Mouse (Mus musculus): ENCODE results near the gene Ppp1r32. TPM values are rescaled to one million over a fixed set of nuclear protein-coding genes. Genes with fewer than 3 reads are reported as not detected.

The Ppp1r32 gene
- total and polyA plus RNA-seq, 2 experiments from 2014 or later, result 5.1 to 6.0 TPM

DNA sequence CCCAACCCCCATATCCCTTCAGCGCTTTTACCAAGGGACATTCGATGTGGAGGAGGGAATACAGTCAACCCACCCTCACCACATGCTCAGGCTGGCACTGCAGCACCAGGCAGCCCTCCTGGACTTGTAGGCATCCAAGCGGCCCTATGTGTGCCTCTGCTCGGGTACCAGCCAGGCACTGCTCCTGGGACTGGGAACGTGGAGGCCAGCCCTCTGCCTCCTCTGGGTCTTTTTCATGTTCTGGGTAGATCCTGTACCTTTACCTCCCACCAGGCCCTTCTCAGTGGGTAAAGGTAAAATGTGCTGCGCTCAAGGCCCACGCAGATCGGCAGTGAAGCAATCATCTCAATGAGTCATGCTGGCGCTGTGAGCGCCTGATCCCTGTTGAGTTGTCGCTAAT lies 22.8 kb downstream of the Ppp1r32 start:
- Histone ChIP-seq H3K4me2 (ENCODE audit: low read depth) (no peak overlapping the region), H3K9ac (no peak overlapping the region), H3K9me3 (ENCODE audit: low read length) (no peaks in the 10 kb centered on the region), H3K4me1 (ENCODE audit: insufficient read depth) (no peaks in the 10 kb centered on the region), H3K4me3 (ENCODE audit: low read depth, low read length) (no peak overlapping the region), H3K27ac (ENCODE audit: low read depth, low read length) (no peak overlapping the region), H3K27me3 (ENCODE audit: insufficient read depth, low read length) (peaks cover 41% of the 10 kb centered on the region), H3K36me3 (ENCODE audit: insufficient read depth) (no peaks in the 10 kb centered on the region)
- DNase-seq (no peak), ATAC-seq (no peak)
- WGBS, result 52% methylated on average over 11 of the region's 11 CpGs
- no peak for TF ChIP-seq CTCF (IDR thresholded peaks at IDR 0.05; ENCODE audit: low read depth)

DNA sequence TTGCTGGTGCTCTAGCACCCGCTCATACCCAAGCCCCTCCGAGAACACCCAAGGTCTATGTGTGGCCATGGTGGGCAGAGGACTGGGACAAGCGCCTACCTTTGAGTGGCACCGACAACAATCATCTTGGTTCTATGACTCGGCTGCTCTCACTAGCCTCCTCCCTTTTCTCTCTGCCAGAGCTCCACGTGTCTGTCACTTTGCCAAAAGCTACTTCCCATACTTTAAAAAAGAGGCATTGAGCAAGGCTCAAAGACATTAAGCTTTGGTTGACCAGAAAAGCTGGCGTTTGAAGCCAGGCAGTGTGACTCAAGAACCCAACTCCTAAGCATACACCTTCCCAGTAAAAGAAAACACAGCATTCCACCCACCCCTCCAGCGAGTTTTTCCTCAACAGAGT lies 24.6 kb downstream of the Ppp1r32 start:
- 12% methylated on average over 8 of the region's 8 CpGs for WGBS
- peak overlapping the region; percentile 51; the same call in 1 of the 2 replicates for H3K4me3 ChIP-seq (ENCODE audit: low read depth, low read length)

DNA sequence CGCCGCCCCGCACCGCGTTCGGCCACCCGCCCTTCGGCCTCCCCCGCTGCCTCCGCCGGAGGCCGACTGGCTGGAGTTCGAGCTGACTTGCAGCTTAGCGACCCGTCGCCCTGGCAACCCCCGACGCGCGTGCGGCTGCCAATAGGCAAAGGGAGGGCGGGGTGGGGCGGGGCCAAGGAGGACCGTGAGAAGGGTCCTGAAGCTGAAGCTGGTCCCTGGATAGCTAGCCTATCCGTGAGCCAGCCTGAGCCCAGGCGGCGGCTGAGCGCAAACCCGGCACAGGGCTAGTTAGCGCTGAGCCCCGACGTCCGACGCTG lies 25.3 kb downstream of the Ppp1r32 start:
- Histone ChIP-seq H3K4me3 (ENCODE audit: low read depth, low read length) (peak overlapping the region; percentile 51), H3K27ac (ENCODE audit: low read depth, low read length) (peak overlapping the region; percentile 64; the same call in 1 of the 2 replicates), H3K36me3 (ENCODE audit: insufficient read depth) (no peaks in the 10 kb centered on the region), H3K9ac (peak overlapping the region; percentile 57), H3K4me1 (ENCODE audit: insufficient read depth) (no peaks in the 10 kb centered on the region), H3K9me3 (ENCODE audit: low read length) (no peaks in the 10 kb centered on the region), H3K4me2 (ENCODE audit: low read depth) (peak overlapping the region; percentile 73), H3K27me3 (ENCODE audit: insufficient read depth, low read length) (peaks cover 37% of the 10 kb centered on the region)
- peak; percentile 86 for ATAC-seq
- peak; percentile 86 for DNase-seq
- TF ChIP-seq CTCF (IDR thresholded peaks at IDR 0.05; ENCODE audit: low read depth), result no peak
- WGBS, result under 1% methylated on average over 28 of the region's 34 CpGs

More for the DNA sequence above, 24.6 kb downstream of the Ppp1r32 start:
- no peaks in the 10 kb centered on the region for H3K9me3 ChIP-seq (ENCODE audit: low read length)
- no peak for TF ChIP-seq CTCF (IDR thresholded peaks at IDR 0.05; ENCODE audit: low read depth)
- DNase-seq (peak; percentile 54), ATAC-seq (no peak)
- peak overlapping the region; percentile 73 for H3K4me2 ChIP-seq (ENCODE audit: low read depth)
- H3K27ac ChIP-seq (ENCODE audit: low read depth, low read length), result no peak overlapping the region
- no peaks in the 10 kb centered on the region for H3K4me1 ChIP-seq (ENCODE audit: insufficient read depth)
- H3K27me3 ChIP-seq (ENCODE audit: insufficient read depth, low read length), result peaks cover 41% of the 10 kb centered on the region
- no peaks in the 10 kb centered on the region for H3K36me3 ChIP-seq (ENCODE audit: insufficient read depth)
- H3K9ac ChIP-seq, result 0 out of 2 replicates have a peak overlapping the region, but pooled peaks have one; percentile 10

DNA sequence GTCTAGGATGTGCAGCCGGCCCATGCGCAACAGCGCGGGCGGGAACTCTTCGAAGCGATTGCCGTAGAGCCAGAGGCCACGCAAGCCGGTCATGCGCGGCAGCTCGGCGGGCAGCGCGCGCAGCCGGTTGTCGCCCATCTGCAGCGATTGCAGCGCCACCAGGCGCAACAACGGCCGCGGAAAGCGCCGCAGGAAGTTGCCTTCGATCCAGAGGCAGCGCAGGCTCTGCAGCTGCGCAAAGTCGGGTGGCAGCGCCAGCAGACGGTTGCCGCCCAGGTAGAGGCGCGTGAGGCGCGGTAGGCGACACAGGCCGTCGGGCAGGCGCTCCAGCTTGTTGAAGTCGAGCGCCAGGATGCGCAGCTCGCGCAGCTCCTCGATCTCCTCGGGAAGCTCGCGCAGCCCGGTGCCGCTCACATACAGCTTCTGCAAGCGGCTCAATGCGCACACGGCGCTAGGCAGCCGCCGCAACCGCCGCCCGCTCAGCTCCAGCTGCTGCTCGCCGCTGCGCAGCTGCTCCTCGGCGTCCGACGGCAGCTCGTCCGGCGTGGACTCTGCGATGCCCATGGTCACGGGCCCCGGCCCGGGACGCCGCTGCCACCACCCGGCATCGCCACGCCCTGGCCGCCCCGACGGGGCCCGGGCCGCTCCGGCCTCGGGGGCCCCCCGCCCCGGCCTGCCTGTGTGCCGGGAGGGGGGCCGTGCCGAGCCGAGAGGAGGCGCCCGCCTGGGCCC lies 25.8 kb downstream of the Ppp1r32 start, which contains the start of gene Lrrc10b:
TSS of gene Lrrc10b (minus strand) at position 722 of the 732 bp plus-strand sequence.
- peak within 1 kb of the TSS; percentile 57 for H3K9ac ChIP-seq
- TF ChIP-seq CTCF (IDR thresholded peaks at IDR 0.05; ENCODE audit: low read depth), result peak; percentile 77
- no peaks in the 10 kb centered on the region for H3K4me1 ChIP-seq (ENCODE audit: insufficient read depth)
- ATAC-seq (peak; percentile 81), DNase-seq (peak; percentile 90)
- H3K9me3 ChIP-seq (ENCODE audit: low read length), result no peaks in the 10 kb centered on the region
- peaks cover 32% of the 10 kb centered on the region for H3K27me3 ChIP-seq (ENCODE audit: insufficient read depth, low read length)
- H3K36me3 ChIP-seq (ENCODE audit: insufficient read depth), result no peaks in the 10 kb centered on the region
- H3K4me3 ChIP-seq (ENCODE audit: low read depth, low read length), result peak within 1 kb of the TSS; percentile 51
- H3K27ac ChIP-seq (ENCODE audit: low read depth, low read length), result peak within 1 kb of the TSS; percentile 70
- 1% methylated on average over 82 of the region's 96 CpGs for WGBS
- H3K4me2 ChIP-seq (ENCODE audit: low read depth), result peak within 1 kb of the TSS; percentile 73

DNA sequence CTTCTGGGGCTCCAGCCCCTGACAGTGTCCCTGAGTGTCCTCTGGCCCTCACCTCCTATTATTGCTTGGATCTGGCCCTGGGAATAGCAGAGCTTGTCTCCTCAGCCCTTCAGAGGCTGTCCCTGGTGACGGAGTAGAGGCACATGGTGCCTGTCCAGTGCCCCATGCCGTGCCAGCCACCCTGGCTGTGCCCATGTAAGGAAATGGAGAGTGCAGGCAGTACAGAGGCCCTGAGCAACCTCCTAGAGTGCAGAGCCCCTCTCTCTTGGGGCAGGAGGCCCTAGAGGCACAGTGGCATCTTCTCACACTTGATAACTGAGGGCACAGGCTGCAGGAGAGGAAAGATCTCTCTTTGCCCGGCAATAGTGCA lies 27.3 kb downstream of the Ppp1r32 start:
- Histone ChIP-seq H3K4me2 (ENCODE audit: low read depth) (no peak overlapping the region), H3K36me3 (ENCODE audit: insufficient read depth) (no peaks in the 10 kb centered on the region), H3K4me3 (ENCODE audit: low read depth, low read length) (no peak overlapping the region), H3K9me3 (ENCODE audit: low read length) (no peaks in the 10 kb centered on the region), H3K27me3 (ENCODE audit: insufficient read depth, low read length) (peaks cover 32% of the 10 kb centered on the region), H3K9ac (no peak overlapping the region), H3K27ac (ENCODE audit: low read depth, low read length) (no peak overlapping the region), H3K4me1 (ENCODE audit: insufficient read depth) (no peaks in the 10 kb centered on the region)
- DNase-seq (no peak), ATAC-seq (no peak)
- 74% methylated on average over 3 of the region's 3 CpGs for WGBS
- TF ChIP-seq CTCF (IDR thresholded peaks at IDR 0.05; ENCODE audit: low read depth), result no peak

DNA sequence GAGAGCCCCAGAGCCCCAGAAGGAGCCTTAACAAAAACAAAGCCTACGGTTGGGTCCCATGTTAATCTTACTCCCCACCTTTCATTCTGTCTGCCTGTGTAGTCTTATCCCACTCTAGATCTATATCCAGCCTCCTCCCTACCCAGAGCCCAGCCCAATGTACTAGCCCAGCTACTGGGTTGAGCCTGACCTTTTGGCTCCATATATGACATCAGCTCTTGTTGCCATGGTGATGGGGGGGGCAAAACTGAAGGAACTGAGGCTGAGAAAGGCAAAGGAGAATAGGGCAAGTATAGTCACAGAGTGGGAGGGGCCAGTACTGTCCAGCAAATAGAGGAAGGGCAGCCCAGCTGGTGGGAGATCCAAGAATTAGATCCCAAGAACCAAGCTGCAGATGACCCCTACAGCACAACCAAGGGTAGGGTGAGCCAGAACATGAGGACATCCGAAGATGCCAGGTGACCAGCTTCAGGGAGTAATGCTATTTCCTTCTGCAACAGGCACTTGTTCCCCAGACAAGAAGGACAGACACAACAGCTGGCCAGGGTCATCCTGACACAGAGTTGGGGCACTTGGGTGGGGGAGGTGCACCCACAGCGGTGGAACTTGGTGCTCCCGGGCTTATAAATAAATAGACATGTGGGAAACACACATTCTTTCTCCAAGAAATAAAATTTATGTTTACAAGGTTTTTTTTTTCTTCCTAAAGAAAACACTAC lies 27.9 kb downstream of the Ppp1r32 start:
- Histone ChIP-seq H3K4me2 (ENCODE audit: low read depth) (no peak overlapping the region), H3K9me3 (ENCODE audit: low read length) (no peaks in the 10 kb centered on the region), H3K4me1 (ENCODE audit: insufficient read depth) (no peaks in the 10 kb centered on the region), H3K9ac (no peak overlapping the region), H3K27me3 (ENCODE audit: insufficient read depth, low read length) (peaks cover 30% of the 10 kb centered on the region), H3K4me3 (ENCODE audit: low read depth, low read length) (no peak overlapping the region), H3K36me3 (ENCODE audit: insufficient read depth) (no peaks in the 10 kb centered on the region), H3K27ac (ENCODE audit: low read depth, low read length) (no peak overlapping the region)
- 73% methylated on average over 4 of the region's 4 CpGs for WGBS
- DNase-seq (no peak), ATAC-seq (no peak)
- no peak for TF ChIP-seq CTCF (IDR thresholded peaks at IDR 0.05; ENCODE audit: low read depth)

DNA sequence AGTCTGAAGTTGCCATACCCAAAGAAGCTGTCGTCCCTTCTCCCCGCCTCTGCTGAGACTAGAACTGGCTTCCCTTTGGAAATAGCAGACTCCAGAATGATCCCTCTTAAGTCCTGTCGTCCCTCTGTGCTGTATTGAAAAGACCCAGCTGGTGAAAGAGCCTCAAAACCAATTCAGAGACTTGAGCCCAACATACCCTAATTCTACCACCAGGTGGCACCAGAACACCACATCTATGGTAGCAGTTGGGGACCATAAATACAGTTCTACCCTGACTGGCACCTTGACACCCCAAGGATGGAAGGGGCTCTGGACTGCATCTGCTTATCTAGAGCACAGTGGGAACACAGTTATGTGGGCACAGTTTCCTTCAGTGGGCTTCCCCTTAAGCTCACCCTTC lies 33.0 kb downstream of the Ppp1r32 start:
- no peak overlapping the region for H3K4me2 ChIP-seq (ENCODE audit: low read depth)
- H3K27ac ChIP-seq (ENCODE audit: low read depth, low read length), result no peak overlapping the region
- peak; percentile 97 for TF ChIP-seq CTCF (IDR thresholded peaks at IDR 0.05; ENCODE audit: low read depth)
- peaks cover 29% of the 10 kb centered on the region for H3K36me3 ChIP-seq (ENCODE audit: insufficient read depth)
- H3K4me1 ChIP-seq (ENCODE audit: insufficient read depth), result no peaks in the 10 kb centered on the region
- H3K27me3 ChIP-seq (ENCODE audit: insufficient read depth, low read length), result no peaks in the 10 kb centered on the region
- no peak overlapping the region for H3K9ac ChIP-seq
- WGBS, result 7% methylated on average over 3 of the region's 3 CpGs
- no peak overlapping the region for H3K4me3 ChIP-seq (ENCODE audit: low read depth, low read length)
- DNase-seq, result peak; percentile 92
- ATAC-seq, result peak; percentile 81
- H3K9me3 ChIP-seq (ENCODE audit: low read length), result no peaks in the 10 kb centered on the region
